Mouse (Mus musculus) forebrain, embryonic 12.5 days (tissue): ENCODE results near the gene Jpt2. TPM values are rescaled to one million over a fixed set of nuclear protein-coding genes. Genes with fewer than 3 reads are reported as not detected.
"Not testable (repeated sequence)": the region's sequence is repeated elsewhere in the genome, so short reads cannot be mapped to it uniquely, and the experiment has no call there.

Experiments
- ATAC-seq: fragments of 200-750 bp; cut with Nextera tagmentation; 2 replicates; pipeline ENCODE4 v1.8.0; 2017; ENCODE audit warnings: moderate TSS enrichment; ENCODE audit not compliant: low FRiP score
- H3K27ac ChIP-seq: fragments of 300-500 bp; sonication (generic); 2 replicates; pipeline ENCODE4 v1.5.1; 2016; ENCODE audit warnings: mild to moderate bottlenecking
- H3K27me3 ChIP-seq: fragments of 300-500 bp; sonication (generic); 2 replicates; pipeline ENCODE4 v1.6.1; 2016; ENCODE audit warnings: mild to moderate bottlenecking
- H3K36me3 ChIP-seq: fragments of 300-500 bp; sonication (generic); replicated peaks from 2 replicates; pipeline ENCODE4 v1.6.1; 2016; ENCODE audit warnings: mild to moderate bottlenecking
- H3K4me1 ChIP-seq: fragments of 300-500 bp; sonication (generic); 2 replicates; pipeline ENCODE4 v1.6.1; 2016
- H3K4me2 ChIP-seq: fragments of 300-500 bp; sonication (generic); 2 replicates; pipeline ENCODE4 v1.6.1; 2016; ENCODE audit warnings: mild to moderate bottlenecking, moderate library complexity
- H3K4me3 ChIP-seq: fragments of 300-500 bp; sonication (generic); replicated peaks from 2 replicates; pipeline ENCODE4 v1.5.1; 2016; ENCODE audit warnings: mild to moderate bottlenecking
- H3K9ac ChIP-seq: fragments of 300-500 bp; sonication (generic); 2 replicates; pipeline ENCODE4 v1.6.1; 2016; ENCODE audit warnings: mild to moderate bottlenecking
- H3K9me3 ChIP-seq: fragments of 300-500 bp; sonication (generic); 2 replicates; pipeline ENCODE4 v1.6.1; 2016
- WGBS: fragments of 180-500 bp; shearing (Covaris S2); methylation state at CpG from one replicate; pipeline ENCODE4 v1.1.7; 2016; 5-methylcytosine and 5-hydroxymethylcytosine counted together
- polyA plus RNA-seq: library from polyadenylated mRNA; unstranded; fragments of >200 nt; fragmentation: Nextera tagmentation; extraction: Ambion mirVana; gene quantifications from 2 replicates; pipeline ENCODE4 v1.2.1, GENCODE M21; 2016

Gene Jpt2
- 304 and 312 TPM in 2 replicates for polyA plus RNA-seq

GRCm38 (mm10) chr17:24960135-24960851 lies at the start of gene Jpt2:
TSS of gene Jpt2 (minus strand) at chr17:24960689.
- H3K27ac ChIP-seq: peak within 1 kb of the TSS; percentile 89
- no peaks in the 10 kb centered on the region for H3K9me3 ChIP-seq
- ATAC-seq: peak; percentile 100
- peak within 1 kb of the TSS; percentile 85 for H3K9ac ChIP-seq
- H3K27me3 ChIP-seq: no peaks in the 10 kb centered on the region
- peak within 1 kb of the TSS; percentile 91 for H3K4me3 ChIP-seq
- peak within 1 kb of the TSS; percentile 72 for H3K4me2 ChIP-seq
- H3K4me1 ChIP-seq: peaks cover 14% of the 10 kb centered on the region
- WGBS: under 1% methylated on average over 58 of the region's 59 CpGs
- peaks cover 47% of the 10 kb centered on the region for H3K36me3 ChIP-seq

DNA sequence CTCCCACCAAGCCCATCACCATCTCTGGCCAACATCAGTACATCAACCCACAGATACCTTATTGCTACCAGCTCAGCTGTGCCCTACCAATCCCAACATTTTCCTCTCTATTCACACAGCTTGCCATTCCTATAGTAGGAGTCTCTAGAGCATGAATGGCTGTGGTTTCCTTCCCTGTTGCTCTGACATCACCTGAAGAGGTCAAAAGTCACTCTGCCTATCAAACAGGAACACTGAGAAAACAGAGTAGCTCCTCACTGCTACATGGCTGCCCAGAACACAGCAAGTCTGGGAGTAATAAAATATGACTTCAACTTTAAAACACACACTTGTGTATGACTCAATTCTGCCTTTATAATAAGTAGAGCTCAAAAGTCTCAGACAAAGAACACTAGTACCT lies 47.0 kb upstream of the Jpt2 start:
- Histone ChIP-seq H3K4me2 (no peak overlapping the region), H3K4me1 (no peaks in the 10 kb centered on the region), H3K9ac (no peak overlapping the region), H3K9me3 (no peaks in the 10 kb centered on the region), H3K27me3 (no peaks in the 10 kb centered on the region), H3K4me3 (no peak overlapping the region), H3K36me3 (peaks cover 66% of the 10 kb centered on the region), H3K27ac (no peak overlapping the region)
- no peak for ATAC-seq

- no peak overlapping the region for H3K27ac ChIP-seq
- 91% methylated on average over 3 of the region's 3 CpGs for WGBS
- ATAC-seq: no peak
- H3K9me3 ChIP-seq: no peaks in the 10 kb centered on the region
- no peaks in the 10 kb centered on the region for H3K4me1 ChIP-seq
- peaks cover 68% of the 10 kb centered on the region for H3K36me3 ChIP-seq
- no peak overlapping the region for H3K9ac ChIP-seq
- no peaks in the 10 kb centered on the region for H3K27me3 ChIP-seq
- H3K4me2 ChIP-seq: no peak overlapping the region
- H3K4me3 ChIP-seq: no peak overlapping the region
These were observed 44.6 kb upstream of the Jpt2 start for GRCm38 (mm10) chr17:25005102-25005501.

- Histone ChIP-seq H3K27ac (no peak overlapping the region), H3K27me3 (no peaks in the 10 kb centered on the region), H3K4me2 (no peak overlapping the region), H3K9me3 (no peaks in the 10 kb centered on the region), H3K9ac (no peak overlapping the region), H3K4me3 (no peak overlapping the region), H3K36me3 (peaks cover 92% of the 10 kb centered on the region), H3K4me1 (no peaks in the 10 kb centered on the region)
- no peak for ATAC-seq
- 98% methylated on average over 6 of the region's 6 CpGs for WGBS
These were observed 34.2 kb upstream of the Jpt2 start for GRCm38 (mm10) chr17:24994721-24995120.

DNA sequence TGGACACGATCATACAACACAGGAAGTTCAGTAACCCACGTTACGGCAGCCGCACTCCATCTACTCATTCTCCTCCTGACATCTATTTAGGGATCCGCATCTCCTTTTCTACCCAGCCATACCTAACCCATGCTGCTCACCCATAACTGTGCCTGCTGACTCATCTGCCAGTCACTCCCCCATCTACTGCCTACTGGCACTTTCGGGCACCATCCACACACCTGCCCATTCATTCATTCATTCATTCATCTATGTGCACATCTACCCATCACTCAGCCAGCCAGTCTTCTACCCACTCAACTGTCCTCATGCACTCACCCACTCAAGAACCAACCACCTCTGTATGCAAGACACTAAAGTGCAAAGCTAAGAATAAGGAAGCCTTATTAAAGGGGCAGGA lies 26.7 kb upstream of the Jpt2 start:
- Histone ChIP-seq H3K9me3 (no peaks in the 10 kb centered on the region), H3K27ac (no peak overlapping the region), H3K27me3 (no peaks in the 10 kb centered on the region), H3K9ac (no peak overlapping the region), H3K36me3 (peaks cover 93% of the 10 kb centered on the region), H3K4me1 (no peaks in the 10 kb centered on the region), H3K4me2 (no peak overlapping the region), H3K4me3 (no peak overlapping the region)
- no peak for ATAC-seq
- 93% methylated on average over 6 of the region's 6 CpGs for whole genome bisulfite sequencing

GRCm38 (mm10) chr17:24960852-24961715 lies 595 bp upstream of the Jpt2 start:
- Histone ChIP-seq H3K9me3 (no peaks in the 10 kb centered on the region), H3K36me3 (peaks cover 47% of the 10 kb centered on the region), H3K27ac (peak overlapping the region; percentile 16; the same call in 1 of the 2 replicates), H3K4me1 (peaks cover 14% of the 10 kb centered on the region), H3K27me3 (no peaks in the 10 kb centered on the region), H3K4me2 (peak overlapping the region; percentile 72), H3K9ac (peak overlapping the region; percentile 85; the same call in 1 of the 2 replicates), H3K4me3 (peak overlapping the region; percentile 91)
- peak; percentile 59 for ATAC-seq
- WGBS: 15% methylated on average over 21 of the region's 21 CpGs

DNA sequence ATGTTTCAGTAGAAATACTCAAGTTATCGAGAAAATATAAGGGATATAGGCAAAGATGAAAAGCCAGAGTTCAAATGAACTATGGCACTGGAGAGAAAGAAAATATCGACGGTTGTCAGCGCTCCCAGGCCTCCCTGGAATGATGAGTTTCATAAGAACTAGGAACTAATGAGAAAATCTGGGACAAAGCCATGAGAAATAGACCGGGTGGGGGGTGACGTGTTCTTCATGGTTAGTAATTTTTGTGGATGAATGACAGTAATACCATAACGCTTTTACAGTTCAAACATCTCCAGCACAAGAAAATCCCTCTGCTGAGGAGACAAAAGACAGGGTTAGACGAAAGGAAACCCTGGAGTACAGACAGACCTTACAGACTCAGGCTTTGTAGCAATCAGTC lies 1.1 kb downstream of the Jpt2 start:
- Histone ChIP-seq H3K36me3 (peaks cover 45% of the 10 kb centered on the region), H3K4me1 (peaks cover 14% of the 10 kb centered on the region), H3K9me3 (no peaks in the 10 kb centered on the region), H3K27ac (0 out of 2 replicates have a peak overlapping the region, but pooled peaks have one; percentile 89), H3K9ac (peak overlapping the region; percentile 85), H3K27me3 (no peaks in the 10 kb centered on the region), H3K4me3 (peak overlapping the region; percentile 91), H3K4me2 (peak overlapping the region; percentile 72)
- 33% methylated on average over 8 of the region's 8 CpGs for whole genome bisulfite sequencing
- no peak for ATAC-seq

- no peak overlapping the region for H3K9ac ChIP-seq
- no peak for ATAC-seq
- H3K27me3 ChIP-seq: no peaks in the 10 kb centered on the region
- peaks cover 77% of the 10 kb centered on the region for H3K36me3 ChIP-seq
- no peak overlapping the region for H3K4me2 ChIP-seq
- H3K4me1 ChIP-seq: no peaks in the 10 kb centered on the region
- H3K27ac ChIP-seq: no peak overlapping the region
- no peaks in the 10 kb centered on the region for H3K9me3 ChIP-seq
- WGBS: 94% methylated on average over 2 of the region's 2 CpGs
- H3K4me3 ChIP-seq: no peak overlapping the region
These were observed 7.2 kb downstream of the Jpt2 start for GRCm38 (mm10) chr17:24953291-24953690.

GRCm38 (mm10) chr17:24950671-24951070 lies 9.8 kb downstream of the Jpt2 start:
- Histone ChIP-seq H3K27ac (no peak overlapping the region), H3K4me3 (no peak overlapping the region), H3K9me3 (no peaks in the 10 kb centered on the region), H3K27me3 (no peaks in the 10 kb centered on the region), H3K9ac (no peak overlapping the region), H3K36me3 (peaks cover 91% of the 10 kb centered on the region), H3K4me2 (no peak overlapping the region), H3K4me1 (no peaks in the 10 kb centered on the region)
- WGBS: 94% methylated on average over 2 of the region's 2 CpGs
- ATAC-seq: no peak

DNA sequence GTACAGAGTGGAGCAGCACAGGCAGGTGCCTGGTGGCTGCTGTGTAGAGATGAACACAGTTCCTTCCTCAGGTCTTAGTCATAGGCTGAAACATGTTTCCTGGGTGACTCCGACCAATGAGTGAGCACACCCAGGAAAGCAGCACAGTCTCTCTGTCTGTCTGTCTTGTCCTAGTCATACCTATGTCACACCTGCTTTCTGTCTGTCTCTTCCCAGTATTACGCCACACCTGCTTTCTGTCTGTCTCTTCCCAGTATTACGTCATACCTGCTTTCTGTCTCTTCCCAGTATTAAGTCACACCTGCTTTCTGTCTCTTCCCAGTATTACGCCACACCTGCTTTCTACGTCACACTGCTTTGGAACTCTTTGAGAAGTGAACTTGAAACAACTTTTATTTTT lies 12.3 kb downstream of the Jpt2 start:
- 98% methylated on average over 5 of the region's 5 CpGs for WGBS
- H3K36me3 ChIP-seq: peaks cover 96% of the 10 kb centered on the region

GRCm38 (mm10) chr17:24943589-24943988 lies 16.9 kb downstream of the Jpt2 start:
- H3K9ac ChIP-seq, H3K4me3 ChIP-seq, H3K4me1 ChIP-seq, H3K27me3 ChIP-seq, H3K4me2 ChIP-seq, H3K27ac ChIP-seq, H3K9me3 ChIP-seq, ATAC-seq: not testable (repeated sequence)
- WGBS: 92% methylated on average over 1 of the region's 1 CpGs
- peaks cover 61% of the 10 kb centered on the region for H3K36me3 ChIP-seq

More for the DNA sequence above, 12.3 kb downstream of the Jpt2 start:
- no peak overlapping the region for H3K9ac ChIP-seq
- H3K4me1 ChIP-seq: no peaks in the 10 kb centered on the region
- H3K9me3 ChIP-seq: no peaks in the 10 kb centered on the region
- no peak overlapping the region for H3K27ac ChIP-seq
- H3K27me3 ChIP-seq: no peaks in the 10 kb centered on the region
- ATAC-seq: no peak
- no peak overlapping the region for H3K4me3 ChIP-seq
- H3K4me2 ChIP-seq: no peak overlapping the region

DNA sequence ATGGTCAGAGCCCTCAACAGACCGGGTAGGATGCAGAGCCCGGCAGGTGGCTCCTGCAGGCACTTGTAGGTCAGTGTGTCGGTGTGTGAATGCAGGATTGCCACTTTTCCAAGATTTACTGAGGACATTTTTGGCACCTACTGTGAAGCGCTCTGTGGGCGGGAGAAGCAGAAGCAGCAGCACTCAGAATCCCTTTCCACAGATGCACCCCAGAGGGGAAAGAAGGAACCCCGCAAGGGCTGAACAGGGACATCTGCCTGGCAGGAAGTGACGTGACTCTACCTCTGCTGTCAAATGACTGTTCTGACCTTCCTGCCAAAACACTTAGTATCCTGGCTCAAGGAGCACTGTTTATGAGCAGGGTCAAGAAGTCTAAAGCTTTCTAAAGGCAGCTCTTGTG lies 17.5 kb downstream of the Jpt2 start:
- Histone ChIP-seq H3K4me3 (no peak overlapping the region), H3K4me2 (no peak overlapping the region), H3K9me3 (no peaks in the 10 kb centered on the region), H3K9ac (no peak overlapping the region), H3K27me3 (no peaks in the 10 kb centered on the region), H3K27ac (no peak overlapping the region), H3K36me3 (peaks cover 55% of the 10 kb centered on the region), H3K4me1 (no peaks in the 10 kb centered on the region)
- 92% methylated on average over 7 of the region's 7 CpGs for WGBS
- ATAC-seq: no peak
